Mouse (Mus musculus): ENCODE results near the gene Sox5. TPM values are rescaled to one million over a fixed set of nuclear protein-coding genes. Genes with fewer than 3 reads are reported as not detected.

Gene Sox5
- total and polyA plus RNA-seq, 3 experiments, result 0.08 to 0.47 (median 0.46) TPM

- H3K4me2 ChIP-seq (ENCODE audit: insufficient read depth, low read depth, poor library complexity, severe bottlenecking), result no peak overlapping the region
- dilution Hi-C loops (cut with MboI; ENCODE audit: extremely low pct_ligation_motif_present, extremely low pct_unique_long_range_greater_than_20kb, low sequenced_read_pairs) (no loop called here), in situ Hi-C loops (cut with MboI; ENCODE audit: low pct_ligation_motif_present, low pct_unique_long_range_greater_than_20kb, low sequenced_read_pairs) (no loop called here)
- H3K9ac ChIP-seq (ENCODE audit: insufficient read depth, low read depth), result no peak overlapping the region
- TF ChIP-seq CTCF (conservative IDR thresholded peaks at IDR 0.05 in 1 of 2, IDR thresholded peaks at IDR 0.05 in 1 of 2; ENCODE audit: low read depth in 2 of 2, low read length in 2 of 2), result no peak
- no peak for TF ChIP-seq MEF2A (IDR thresholded peaks at IDR 0.05; ENCODE audit: borderline replicate concordance, low read depth, low read length)
- TF ChIP-seq ZNF384 (IDR thresholded peaks at IDR 0.05; ENCODE audit: low read depth, low read length), result no peak
- TF ChIP-seq ETS1 (conservative IDR thresholded peaks at IDR 0.05; ENCODE audit: low read depth, low read length), result no peak
- TF ChIP-seq MYC (IDR thresholded peaks at IDR 0.05; ENCODE audit: low read depth, low read length), result no peak
- TF ChIP-seq MAZ (IDR thresholded peaks at IDR 0.05; ENCODE audit: low read depth, low read length), result no peak
- TF ChIP-seq MAFK (IDR thresholded peaks at IDR 0.05; ENCODE audit: insufficient replicate concordance, low read length), result no peak
- TF ChIP-seq BHLHE40 (IDR thresholded peaks at IDR 0.05; ENCODE audit: low read depth, low read length), result no peak
- no peak for TF ChIP-seq MXI1 (IDR thresholded peaks at IDR 0.05; ENCODE audit: low read depth, low read length)
- no peak for TF ChIP-seq KAT2A (IDR thresholded peaks at IDR 0.05; ENCODE audit: insufficient replicate concordance, low read length)
- TF ChIP-seq RAD21 (IDR thresholded peaks at IDR 0.05; ENCODE audit: low read depth, low read length), result no peak
- TF ChIP-seq JUND (conservative IDR thresholded peaks at IDR 0.05; ENCODE audit: low read depth, low read length), result no peak
- no peak for TF ChIP-seq TBP (conservative IDR thresholded peaks at IDR 0.05; ENCODE audit: low read depth, low read length)
- no peak for TF ChIP-seq POLR2AphosphoS2 (IDR thresholded peaks at IDR 0.05; ENCODE audit: low read depth, low read length)
- no peak for TF ChIP-seq SIN3A (IDR thresholded peaks at IDR 0.05; ENCODE audit: low read length)
- TF ChIP-seq CHD1 (IDR thresholded peaks at IDR 0.05; ENCODE audit: low read depth, low read length), result no peak
- no peak for TF ChIP-seq ZKSCAN1 (IDR thresholded peaks at IDR 0.05; ENCODE audit: borderline replicate concordance, low read depth, low read length)
- no peak for TF ChIP-seq POLR2A (IDR thresholded peaks at IDR 0.05; ENCODE audit: low read depth, low read length)
- no peak for DNase-seq (ENCODE audit: extremely low read depth)
- no peak overlapping the region for H3K4me3 ChIP-seq (replicated peaks in 1 of 3; ENCODE audit: low read depth in 2 of 3, low read length in 2 of 3, poor library complexity in 1 of 3)
- peaks cover 5% of the 10 kb centered on the region for H3K9me3 ChIP-seq (replicated peaks; ENCODE audit: low read length)
- H3K36me3 ChIP-seq (replicated peaks in 1 of 2; ENCODE audit: control insufficient read depth in 1 of 2, insufficient read depth in 1 of 2, low read length in 1 of 2), result no peaks in the 10 kb centered on the region
- H3K79me2 ChIP-seq (replicated peaks; ENCODE audit: control insufficient read depth, extremely low read depth, insufficient read depth, poor library complexity, severe bottlenecking), result no peaks in the 10 kb centered on the region
- H3K27me3 ChIP-seq (replicated peaks), result no peaks in the 10 kb centered on the region
- H3K4me1 ChIP-seq (ENCODE audit: control insufficient read depth in 1 of 2, insufficient read depth in 2 of 2), result peaks cover 0 to 2% of the 10 kb centered on the region in 2 experiments; a peak in 1 of 4 replicates
- no peak overlapping the region for H3K27ac ChIP-seq (ENCODE audit: insufficient read depth, low read depth)
These were observed 215.9 kb downstream of the Sox5 start for GRCm38 (mm10) chr6:144565827-144566226.

- dilution Hi-C loops (cut with MboI; ENCODE audit: extremely low pct_ligation_motif_present, extremely low pct_unique_long_range_greater_than_20kb, low sequenced_read_pairs) (no loop called here), in situ Hi-C loops (cut with MboI; ENCODE audit: low pct_ligation_motif_present, low pct_unique_long_range_greater_than_20kb, low sequenced_read_pairs) (no loop called here)
- H3K4me2 ChIP-seq (ENCODE audit: insufficient read depth, low read depth, poor library complexity, severe bottlenecking), result no peak overlapping the region
- no peak overlapping the region for H3K27ac ChIP-seq (ENCODE audit: insufficient read depth, low read depth)
- H3K9me3 ChIP-seq (replicated peaks; ENCODE audit: low read length), result peaks cover 5% of the 10 kb centered on the region
- no peak overlapping the region for H3K9ac ChIP-seq (ENCODE audit: insufficient read depth, low read depth)
- peaks cover 0 to 2% of the 10 kb centered on the region in 2 experiments; a peak in 1 of 4 replicates for H3K4me1 ChIP-seq (ENCODE audit: control insufficient read depth in 1 of 2, insufficient read depth in 2 of 2)
- no peak for DNase-seq (ENCODE audit: extremely low read depth)
- H3K79me2 ChIP-seq (replicated peaks; ENCODE audit: control insufficient read depth, extremely low read depth, insufficient read depth, poor library complexity, severe bottlenecking), result no peaks in the 10 kb centered on the region
- H3K36me3 ChIP-seq (replicated peaks in 1 of 2; ENCODE audit: control insufficient read depth in 1 of 2, insufficient read depth in 1 of 2, low read length in 1 of 2), result no peaks in the 10 kb centered on the region
- no peak overlapping the region for H3K4me3 ChIP-seq (replicated peaks in 1 of 3; ENCODE audit: low read depth in 2 of 3, low read length in 2 of 3, poor library complexity in 1 of 3)
- TF ChIP-seq JUND (conservative IDR thresholded peaks at IDR 0.05; ENCODE audit: low read depth, low read length) (no peak), NRF1 (IDR thresholded peaks at IDR 0.05; ENCODE audit: low read depth, low read length) (no peak), ZC3H11A (IDR thresholded peaks at IDR 0.05; ENCODE audit: low read depth, low read length) (no peak), RCOR1 (conservative IDR thresholded peaks at IDR 0.05; ENCODE audit: low read depth, low read length) (no peak), ZKSCAN1 (IDR thresholded peaks at IDR 0.05; ENCODE audit: borderline replicate concordance, low read depth, low read length) (no peak), JUN (IDR thresholded peaks at IDR 0.05; ENCODE audit: insufficient read depth, low read depth, low read length) (no peak), RAD21 (IDR thresholded peaks at IDR 0.05; ENCODE audit: low read depth, low read length) (no peak), UBTF (IDR thresholded peaks at IDR 0.05; ENCODE audit: low read depth, low read length) (no peak), TCF12 (IDR thresholded peaks at IDR 0.05; ENCODE audit: low read depth, low read length) (no peak), EP300 (IDR thresholded peaks at IDR 0.05; ENCODE audit: low read length) (no peak), GABPA (IDR thresholded peaks at IDR 0.05; ENCODE audit: insufficient replicate concordance, low read depth, low read length) (no peak), CHD1 (IDR thresholded peaks at IDR 0.05; ENCODE audit: low read depth, low read length) (no peak)
- H3K27me3 ChIP-seq (replicated peaks), result no peaks in the 10 kb centered on the region
These were observed 220.1 kb downstream of the Sox5 start for GRCm38 (mm10) chr6:144561718-144562117.

Measured in CH12.LX (cell line).